Mouse (Mus musculus): ENCODE measurements around the gene Arl4d. TPM values are rescaled to one million over a fixed set of nuclear protein-coding genes. Genes with fewer than 3 reads are reported as not detected.
A peak's percentile ranks its signal among the peaks of the same experiment; 100 is the strongest.
"Not testable (repeated sequence)": the region's sequence is repeated elsewhere in the genome, so short reads cannot be mapped to it uniquely, and the experiment has no call there.

Arl4d gene
- total RNA-seq (2021): 10 to 100 TPM; 12.1 to 13.3 TPM
- long read RNA-seq, transcript Arl4d-201 (2 exons, 1,382 nt): major isoform, 6 of 6 reads
- long read RNA-seq, partial matches to known transcripts: 0 of 6 reads
- long read RNA-seq, other reads (novel, unspliced or antisense): 0 of 6 reads

GRCm38 (mm10) chr11:101664825-101665635, at the start of gene Arl4d:
Gene Arl4d, plus strand, starts transcription at chr11:101665541.
- DNase-seq (ENCODE audit: low spot score in 2 of 2): peak; percentile 93 to 94

GRCm38 (mm10) chr11:101616104-101616503, 49.2 kb upstream of the Arl4d start:
- no peak for DNase-seq (ENCODE audit: low spot score in 2 of 2)

- DNase-seq (ENCODE audit: low spot score in 2 of 2): peak; percentile 22 to 48
Measured at GRCm38 (mm10) chr11:101616948-101617767, 48.2 kb upstream of the Arl4d start.

- peak; percentile 28 to 36 for DNase-seq (ENCODE audit: low spot score in 2 of 2)
Measured at GRCm38 (mm10) chr11:101617849-101618248, 47.5 kb upstream of the Arl4d start.

GRCm38 (mm10) chr11:101618596-101618995, 46.7 kb upstream of the Arl4d start:
- no peak for DNase-seq (ENCODE audit: low spot score in 2 of 2)

- DNase-seq (ENCODE audit: low spot score in 2 of 2): not testable (repeated sequence)
Measured at GRCm38 (mm10) chr11:101620022-101620655, 45.2 kb upstream of the Arl4d start.

GRCm38 (mm10) chr11:101626649-101626994, 38.7 kb upstream of the Arl4d start:
- DNase-seq (ENCODE audit: low spot score in 2 of 2): no peak

- DNase-seq (ENCODE audit: low spot score in 2 of 2): peak; percentile 76 to 80
Measured at GRCm38 (mm10) chr11:101626995-101627856, 38.1 kb upstream of the Arl4d start, which contains the start of gene Rdm1. Gene Rdm1, plus strand, starts transcription at chr11:101627195.

GRCm38 (mm10) chr11:101627857-101628559, 37.3 kb upstream of the Arl4d start:
- peak; percentile 89 to 91 for DNase-seq (ENCODE audit: low spot score in 2 of 2)

GRCm38 (mm10) chr11:101628733-101629417, 36.5 kb upstream of the Arl4d start:
- not testable (repeated sequence) for DNase-seq (ENCODE audit: low spot score in 2 of 2)

GRCm38 (mm10) chr11:101635660-101636059, 29.7 kb upstream of the Arl4d start:
- no peak for DNase-seq (ENCODE audit: low spot score in 2 of 2)

- DNase-seq (ENCODE audit: low spot score in 2 of 2): no peak
Measured at GRCm38 (mm10) chr11:101639761-101640160, 25.6 kb upstream of the Arl4d start.

- DNase-seq (ENCODE audit: low spot score in 2 of 2): peak; percentile 75 to 83
Measured at GRCm38 (mm10) chr11:101640857-101641709, 24.3 kb upstream of the Arl4d start.

- DNase-seq (ENCODE audit: low spot score in 2 of 2): peak; percentile 40 to 50
Measured at GRCm38 (mm10) chr11:101641710-101642642, 23.4 kb upstream of the Arl4d start.

- no peak for DNase-seq (ENCODE audit: low spot score in 2 of 2)
Measured at GRCm38 (mm10) chr11:101642931-101643330, 22.4 kb upstream of the Arl4d start.

GRCm38 (mm10) chr11:101644591-101644990, 20.8 kb upstream of the Arl4d start:
- no peak for DNase-seq (ENCODE audit: low spot score in 2 of 2)

GRCm38 (mm10) chr11:101645043-101645410, 20.3 kb upstream of the Arl4d start:
- not testable (repeated sequence) for DNase-seq (ENCODE audit: low spot score in 2 of 2)
